Mouse (Mus musculus): ENCODE measurements around the gene Kcnk5.

Gene Kcnk5

DNA sequence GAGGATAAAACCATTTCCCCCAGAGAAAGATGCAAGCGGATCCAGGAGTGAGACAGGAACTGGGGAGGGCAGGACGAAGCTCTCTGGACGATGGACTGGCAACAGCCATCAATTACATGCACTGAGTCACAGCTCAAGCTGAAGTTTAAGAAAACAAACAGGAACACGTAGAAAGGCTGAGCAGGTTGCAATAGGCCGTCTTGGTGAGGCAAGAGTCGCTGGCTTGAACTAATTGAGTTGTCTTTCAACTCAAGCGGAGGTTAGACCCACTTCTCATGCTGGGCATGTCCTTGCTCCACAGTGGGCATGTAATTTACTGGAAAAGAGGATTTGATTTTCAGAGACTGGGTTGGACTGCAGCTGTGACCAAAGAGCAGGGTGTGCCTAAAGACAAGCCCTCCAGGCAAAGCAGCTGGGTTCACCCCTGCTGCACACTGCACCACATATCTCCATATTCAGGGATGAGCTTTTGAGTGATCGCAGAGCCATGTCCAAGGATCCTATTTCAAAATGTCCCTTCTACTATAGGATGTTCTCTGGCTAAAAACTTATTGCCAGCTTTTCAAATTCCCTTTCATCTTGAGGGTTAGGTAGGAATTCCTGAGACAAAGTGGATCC lies 19.6 kb upstream of the Kcnk5 start:
- DNase-seq (ENCODE audit: low spot score), result no peak

DNA sequence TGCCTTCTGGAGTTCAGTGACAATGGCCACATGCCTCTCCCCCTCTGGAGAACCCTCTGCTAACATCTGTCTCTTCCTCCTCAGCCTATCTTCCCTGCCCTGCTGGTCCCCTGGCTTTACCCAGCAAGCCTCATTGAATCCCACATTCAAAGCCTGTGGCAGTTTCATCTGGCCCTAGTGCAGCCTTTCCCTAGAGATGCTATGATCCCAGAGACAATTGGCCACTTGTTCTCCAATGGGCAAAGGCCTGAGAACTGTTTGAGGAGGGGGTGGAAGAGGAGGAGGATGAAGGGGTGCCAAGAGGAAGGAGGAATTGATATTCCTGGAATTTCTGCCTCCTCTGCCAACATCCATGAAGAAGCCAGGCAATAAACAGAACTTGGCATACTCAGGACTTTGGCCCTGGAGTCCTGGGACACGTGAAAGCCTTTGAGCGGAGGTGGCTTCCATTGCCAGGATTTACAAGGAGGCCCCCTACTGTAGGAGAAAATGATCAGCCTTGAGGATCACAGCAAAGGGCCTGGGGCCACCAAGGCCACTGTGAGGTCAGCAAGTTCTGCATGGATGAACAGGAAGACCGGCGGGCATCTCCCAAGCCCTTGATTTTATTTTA lies 11.6 kb upstream of the Kcnk5 start:
- DNase-seq (ENCODE audit: low spot score), result no peak

DNA sequence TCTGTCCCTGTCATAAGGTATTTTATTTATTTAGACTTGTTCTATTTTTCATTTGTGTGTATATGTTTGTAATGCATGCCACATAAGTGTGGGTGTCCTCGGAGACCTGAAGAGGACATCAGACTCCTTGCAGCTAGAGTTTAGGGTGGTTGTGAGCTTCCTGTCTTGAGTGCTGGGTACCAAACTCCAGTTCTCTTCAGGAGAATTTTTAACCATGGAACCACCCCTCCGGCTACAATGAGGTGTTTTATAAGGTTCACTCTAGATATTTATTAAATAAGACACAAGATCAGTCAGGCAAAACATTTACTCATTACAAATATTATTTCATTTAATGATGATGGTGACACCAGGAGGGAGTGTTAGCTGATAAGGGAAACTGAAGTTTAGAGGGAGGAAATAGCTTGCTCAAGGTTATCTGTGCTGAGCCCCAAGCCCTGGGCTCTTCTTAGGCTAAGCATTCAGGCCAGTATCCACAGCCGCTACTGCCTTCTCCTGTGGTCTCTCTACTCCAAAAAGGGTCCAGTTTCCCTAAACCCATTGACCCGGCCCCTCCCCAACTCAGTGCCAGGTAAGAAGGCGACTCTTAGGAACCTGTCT lies 9.6 kb upstream of the Kcnk5 start:
- DNase-seq (ENCODE audit: low spot score), result no peak

DNA sequence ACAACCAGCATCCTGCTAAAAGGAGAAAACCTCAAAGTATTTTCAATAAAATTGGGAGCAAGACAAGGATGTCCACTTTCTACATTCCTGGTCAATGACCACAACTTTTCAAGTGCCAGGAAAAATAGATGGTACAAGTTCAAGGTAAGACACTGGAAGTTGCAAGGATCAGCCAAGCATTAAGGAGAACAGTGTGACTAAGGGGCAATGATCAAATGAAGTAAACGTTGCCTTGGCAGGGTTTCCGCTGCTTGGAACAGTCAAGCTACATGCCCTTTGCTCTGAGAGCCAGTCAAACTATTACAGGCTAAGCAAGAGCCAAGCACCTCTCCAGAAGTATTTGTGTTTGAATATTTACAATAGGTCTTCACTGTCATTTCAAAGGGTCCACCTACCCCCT lies 8.1 kb upstream of the Kcnk5 start:
- no peak for DNase-seq (ENCODE audit: low spot score)

DNA sequence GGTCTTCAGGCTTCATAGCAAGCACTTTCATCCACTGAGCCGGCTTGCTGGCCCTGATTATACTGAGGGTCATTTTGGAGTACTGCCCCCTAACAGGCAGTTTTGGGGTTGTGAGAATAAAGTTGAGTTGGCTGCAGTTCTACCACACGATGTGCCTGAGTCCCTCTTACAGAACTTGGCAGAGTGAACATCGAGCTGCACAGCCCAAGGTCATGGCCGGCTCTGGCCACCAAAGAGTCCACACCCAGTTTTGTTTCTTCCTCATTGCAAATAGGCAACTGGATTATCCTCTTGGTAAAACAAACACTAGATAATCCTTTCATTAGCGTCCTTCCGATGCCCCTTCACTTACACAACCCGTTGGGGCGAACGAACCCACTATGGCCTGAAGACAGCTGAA lies 3.8 kb upstream of the Kcnk5 start:
- no peak for DNase-seq (ENCODE audit: low spot score)

DNA sequence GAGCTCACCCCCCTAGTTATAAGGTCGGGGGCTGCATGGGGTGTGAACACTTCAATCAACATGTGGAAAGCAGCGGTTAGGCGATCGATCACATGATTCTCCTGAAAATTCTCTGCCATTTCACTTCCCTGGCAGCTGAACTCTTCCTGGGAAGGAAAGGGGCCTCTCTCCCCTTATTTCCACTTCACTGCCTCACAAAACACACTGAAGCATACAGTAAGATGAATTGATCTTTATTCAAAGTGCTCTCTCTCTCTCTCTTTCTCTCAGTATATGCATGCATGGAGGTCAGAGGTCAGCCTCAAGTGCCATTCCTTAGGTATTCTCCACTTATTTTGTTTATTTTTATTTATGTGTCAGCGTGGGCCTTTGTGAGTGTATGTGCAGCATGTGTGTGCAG lies 2.1 kb upstream of the Kcnk5 start:
- no peak for DNase-seq (ENCODE audit: low spot score)

DNA sequence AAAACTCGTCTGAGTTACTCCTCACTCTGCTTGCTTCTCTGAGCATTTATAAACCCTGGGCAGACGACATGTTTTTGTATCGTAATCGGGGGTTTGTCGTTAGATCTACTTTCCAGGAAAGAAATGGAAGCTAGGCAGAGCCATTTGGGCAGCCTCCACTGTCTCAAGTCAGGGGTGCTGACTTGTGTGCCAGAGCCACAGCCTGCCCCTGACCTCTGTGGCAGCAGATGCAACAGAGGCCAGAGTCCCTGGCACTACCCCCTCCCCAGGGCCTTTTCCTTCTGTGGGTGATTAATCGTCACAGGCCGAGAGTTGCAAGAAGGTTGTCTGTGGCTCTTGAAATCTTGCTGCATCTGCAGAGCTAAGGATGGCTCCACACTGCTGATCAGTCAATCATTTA lies 987 bp upstream of the Kcnk5 start:
- no peak for DNase-seq (ENCODE audit: low spot score)

DNA sequence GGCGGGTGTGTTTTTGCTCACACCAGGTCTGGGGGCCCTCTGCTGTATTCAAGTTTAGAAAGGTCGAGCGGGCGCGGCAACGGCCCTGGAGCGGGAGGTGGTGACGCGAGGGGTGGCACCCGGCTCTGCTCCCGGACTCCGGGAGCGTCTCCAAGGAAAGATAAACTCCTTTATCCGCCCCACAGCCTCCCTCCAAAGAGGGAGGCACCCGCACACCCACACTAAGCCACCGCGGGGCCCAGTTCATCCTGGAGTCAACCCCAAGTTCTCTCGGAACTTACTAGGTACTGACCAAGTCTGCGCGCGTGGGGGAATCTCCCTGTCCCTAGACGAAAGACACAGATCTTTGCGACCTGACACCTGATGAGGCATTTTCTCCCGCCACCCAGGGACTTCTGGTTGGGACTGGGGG lies 852 bp downstream of the Kcnk5 start:
- DNase-seq (ENCODE audit: low spot score), result peak; percentile 32

DNA sequence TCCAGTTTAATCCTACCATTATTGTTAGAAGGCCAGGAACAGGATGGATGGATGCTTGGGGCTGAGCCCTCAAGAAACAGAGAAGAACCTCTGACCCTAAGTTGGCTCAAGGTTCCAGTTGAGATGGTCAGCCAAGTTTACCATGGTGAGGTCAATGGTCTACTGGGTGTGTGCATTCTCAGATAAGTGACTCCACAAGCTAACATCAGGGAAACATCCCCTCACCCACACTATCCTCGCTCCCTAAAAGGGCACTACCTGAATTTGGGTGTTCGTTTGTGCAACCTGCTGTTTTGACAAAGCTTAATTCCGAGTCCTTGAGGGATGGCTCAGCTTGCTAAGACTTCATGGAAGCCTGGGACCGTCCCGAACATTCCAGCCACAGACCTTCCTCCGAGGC lies 1.3 kb downstream of the Kcnk5 start:
- DNase-seq (ENCODE audit: low spot score), result no peak

DNA sequence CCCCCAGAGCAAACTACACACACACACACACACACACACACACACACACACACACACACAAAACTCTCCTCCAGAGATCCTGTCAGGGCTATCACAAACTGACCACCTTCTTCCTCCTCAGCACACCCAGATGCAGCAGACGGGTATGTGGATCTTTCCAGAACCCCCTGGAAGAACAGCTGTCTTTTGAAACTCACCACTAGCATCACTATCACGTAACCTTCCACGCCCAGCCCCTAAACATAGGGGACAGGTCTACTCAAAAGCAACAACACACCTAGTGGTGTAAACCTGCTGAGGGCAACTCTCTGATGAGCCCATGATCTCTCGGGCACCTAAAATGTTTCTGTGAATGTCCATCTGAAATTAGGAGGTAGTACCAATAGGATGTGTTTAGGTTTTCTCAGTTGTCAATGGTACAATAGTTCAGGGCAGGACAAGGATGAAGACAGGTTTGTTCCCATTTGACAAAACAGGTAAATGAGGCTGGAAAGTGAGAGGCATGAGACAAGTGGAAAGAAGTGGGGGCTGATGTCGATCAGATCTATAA lies 1.8 kb downstream of the Kcnk5 start:
- no peak for DNase-seq (ENCODE audit: low spot score)

DNA sequence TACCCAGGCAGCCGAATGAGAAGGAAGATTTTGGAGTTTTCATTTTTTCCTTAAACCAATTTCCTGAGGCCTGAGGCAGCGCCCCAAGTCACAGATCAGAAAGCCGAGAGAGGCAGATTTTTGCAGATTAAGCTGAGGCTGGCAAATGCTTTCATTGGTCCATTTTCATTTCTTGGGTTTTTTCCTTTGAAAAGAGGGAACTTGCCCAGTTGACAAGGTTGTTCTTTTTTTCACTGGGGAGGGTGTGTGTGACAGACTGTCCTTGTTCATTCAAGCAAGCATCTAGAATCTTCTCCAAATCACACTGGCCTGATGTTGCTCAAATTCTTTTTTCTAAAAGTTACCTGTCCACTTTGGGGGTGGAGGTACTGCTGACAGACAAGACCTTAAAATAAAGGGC lies 2.5 kb downstream of the Kcnk5 start:
- no peak for DNase-seq (ENCODE audit: low spot score)

DNA sequence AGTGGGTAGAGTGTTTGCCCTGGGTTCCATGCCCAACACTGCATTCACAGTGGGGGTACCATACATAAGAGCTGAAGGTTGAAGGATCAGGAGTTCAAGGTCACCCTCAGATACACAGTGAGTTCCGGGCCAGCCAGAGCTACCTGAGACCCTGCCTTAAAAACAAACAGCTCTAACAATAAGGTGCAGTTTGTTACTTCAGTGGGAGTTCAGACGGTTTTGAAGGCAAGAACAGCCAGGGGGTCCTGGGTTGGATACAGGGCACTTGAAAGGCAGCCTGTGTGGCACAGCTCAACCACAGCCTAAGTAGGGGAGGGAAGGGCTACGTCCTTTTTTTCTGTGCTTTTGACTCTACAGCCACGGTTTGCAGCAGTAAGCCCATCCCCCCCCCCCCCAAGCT lies 3.0 kb downstream of the Kcnk5 start:
- DNase-seq (ENCODE audit: low spot score), result no peak

DNA sequence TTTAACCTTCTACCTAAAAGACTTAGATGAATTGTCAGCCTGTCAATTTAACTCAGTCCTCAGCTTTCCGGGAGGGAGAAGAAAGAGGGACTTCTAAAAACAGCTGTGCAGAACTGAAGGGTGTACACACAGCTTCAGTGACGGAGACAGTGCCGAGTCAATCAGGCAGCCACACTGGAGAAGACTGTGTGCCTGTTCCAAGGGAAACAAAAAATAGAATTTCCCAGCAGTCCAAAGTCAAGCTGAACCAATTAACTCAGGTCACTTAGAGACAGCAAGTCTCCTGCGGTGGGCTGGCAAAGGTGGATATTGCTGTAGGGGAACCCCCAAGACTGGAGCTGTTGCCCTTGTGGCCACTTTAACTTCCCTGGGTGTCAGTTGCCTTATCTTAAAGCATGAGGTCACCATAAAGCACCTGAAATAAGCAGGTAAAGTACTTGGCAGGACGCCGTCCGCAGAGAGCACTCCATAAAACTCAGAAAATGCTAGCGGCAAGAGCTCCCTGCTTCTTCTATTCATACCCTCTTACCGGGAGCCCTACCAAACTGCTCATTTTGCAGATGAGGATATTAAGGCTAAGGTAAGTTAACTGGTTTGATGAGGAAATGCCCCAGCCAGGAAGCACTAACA lies 4.0 kb downstream of the Kcnk5 start:
- no peak for DNase-seq (ENCODE audit: low spot score)

DNA sequence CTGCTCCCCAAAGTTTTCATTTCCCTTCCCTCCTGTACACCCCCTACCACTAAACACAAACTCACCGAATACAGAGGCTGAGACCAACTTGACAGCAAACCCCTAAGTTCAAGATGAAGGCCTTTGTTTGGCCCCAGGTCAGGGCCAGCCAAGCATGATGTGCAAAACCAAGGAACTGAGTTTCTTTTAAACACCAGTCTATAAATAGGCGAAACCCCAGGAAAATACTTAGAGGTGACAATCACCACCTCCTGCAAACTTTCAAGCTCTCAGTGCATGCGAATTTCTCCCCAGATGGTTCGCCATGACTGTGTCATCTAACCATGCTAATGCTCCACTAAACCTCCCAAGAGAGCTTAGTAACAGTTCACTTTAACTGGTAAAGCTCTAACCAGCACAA lies 5.9 kb downstream of the Kcnk5 start:
- DNase-seq (ENCODE audit: low spot score), result no peak

DNA sequence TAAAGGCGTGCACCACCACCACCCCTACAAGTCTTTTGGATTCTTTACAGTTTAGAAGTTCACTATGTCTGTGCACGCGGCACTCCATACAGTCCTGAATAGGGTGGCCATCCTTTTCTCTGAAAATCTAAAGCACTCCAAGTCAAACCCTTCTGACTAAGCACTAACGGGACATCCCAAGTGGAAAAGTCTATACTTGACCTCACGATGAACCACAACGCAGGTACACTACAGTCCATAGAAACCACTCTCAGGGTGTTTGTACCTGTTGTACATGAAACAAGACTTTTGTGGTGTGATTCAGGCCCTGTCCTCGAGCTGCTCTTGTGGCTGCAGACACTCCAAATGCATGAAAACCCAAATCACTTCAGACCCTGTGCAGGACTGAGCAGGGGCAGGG lies 6.5 kb downstream of the Kcnk5 start:
- no peak for DNase-seq (ENCODE audit: low spot score)

DNA sequence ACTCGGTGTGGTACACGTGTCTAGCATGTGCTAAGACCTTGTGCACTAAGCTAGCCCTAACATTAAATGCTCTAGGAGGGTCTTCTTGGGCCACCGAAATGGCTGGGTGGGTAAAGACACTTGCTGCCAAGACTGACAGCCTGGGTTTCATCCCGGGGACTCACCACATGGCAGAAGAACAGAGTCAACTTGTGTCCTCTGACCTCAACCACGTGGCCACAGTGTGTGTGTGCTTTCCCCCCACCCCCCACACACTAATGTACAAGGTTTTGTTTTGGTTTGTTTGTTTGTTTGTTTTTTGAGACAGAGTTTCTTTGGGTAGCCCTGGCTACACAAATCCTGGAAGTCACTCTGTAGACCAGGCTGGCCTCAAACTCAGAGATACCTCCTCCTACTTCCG lies 6.9 kb downstream of the Kcnk5 start:
- no peak for DNase-seq (ENCODE audit: low spot score)

DNA sequence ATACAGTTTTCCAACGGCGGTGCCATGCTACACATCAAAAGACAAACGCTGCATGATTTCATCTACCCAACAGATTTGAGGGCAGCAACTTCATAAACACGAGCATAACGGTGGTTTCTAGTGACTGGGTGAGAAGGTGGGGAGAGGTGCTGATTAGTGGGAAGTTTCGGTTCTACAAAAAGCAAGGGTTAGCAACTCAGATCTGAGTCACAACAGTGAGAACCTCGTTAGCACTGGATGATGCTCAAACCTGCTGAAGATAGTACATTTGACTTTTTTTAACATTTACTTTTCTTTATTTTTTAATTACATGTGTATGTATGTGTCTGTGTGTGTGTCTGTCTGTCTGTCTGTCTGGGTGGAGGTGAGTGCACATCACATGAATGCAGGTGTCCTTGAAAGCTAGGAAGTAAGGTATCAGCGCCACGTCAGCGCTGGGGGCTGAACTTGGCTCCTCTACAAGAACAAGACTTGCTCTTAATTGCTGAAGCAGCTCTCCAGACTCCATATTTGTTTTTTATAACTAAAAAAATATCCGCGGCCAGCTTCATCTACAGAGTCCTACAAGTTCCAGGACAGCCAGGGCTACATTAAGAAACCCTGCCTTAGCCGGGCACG lies 7.6 kb downstream of the Kcnk5 start:
- no peak for DNase-seq (ENCODE audit: low spot score)

DNA sequence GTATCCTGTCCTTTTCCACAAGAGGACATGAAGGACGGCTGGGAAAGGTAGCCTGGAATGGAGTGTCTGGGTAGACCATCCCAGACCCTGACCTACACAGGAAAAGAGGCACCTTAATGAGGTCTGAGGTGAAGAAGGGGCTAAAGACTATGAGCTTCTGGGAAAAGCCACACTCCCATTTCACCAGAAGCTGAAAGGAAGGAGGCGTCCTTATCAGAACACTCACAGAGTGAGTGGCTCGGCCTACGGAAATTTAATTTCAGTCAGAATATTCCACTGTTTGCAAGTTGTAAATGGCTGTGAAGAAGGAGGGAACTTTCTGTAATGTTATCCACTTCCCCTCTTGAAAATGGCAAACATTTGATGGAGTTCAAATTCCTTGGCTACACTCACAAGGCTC lies 8.7 kb downstream of the Kcnk5 start:
- no peak for DNase-seq (ENCODE audit: low spot score)

DNA sequence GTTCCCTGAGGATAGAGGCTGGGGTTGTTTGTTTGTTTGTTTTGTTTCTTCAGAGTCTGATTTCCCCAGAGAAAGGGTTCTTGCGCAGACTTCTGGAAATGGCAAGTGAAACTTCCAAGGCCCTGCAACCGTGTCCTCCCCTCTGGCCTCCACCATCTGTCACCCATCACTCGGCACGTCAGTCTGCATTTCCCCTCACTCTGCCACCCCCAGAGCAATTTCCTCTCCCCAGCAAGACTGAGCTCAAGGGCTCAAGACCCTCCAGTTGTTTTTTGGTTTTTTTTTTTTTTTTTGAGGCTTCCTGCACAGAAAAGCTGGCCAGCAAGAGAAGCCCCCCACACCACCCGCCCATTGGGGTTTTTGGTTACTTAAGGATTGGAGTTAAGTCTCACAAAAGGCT lies 9.1 kb downstream of the Kcnk5 start:
- DNase-seq (ENCODE audit: low spot score), result no peak

DNA sequence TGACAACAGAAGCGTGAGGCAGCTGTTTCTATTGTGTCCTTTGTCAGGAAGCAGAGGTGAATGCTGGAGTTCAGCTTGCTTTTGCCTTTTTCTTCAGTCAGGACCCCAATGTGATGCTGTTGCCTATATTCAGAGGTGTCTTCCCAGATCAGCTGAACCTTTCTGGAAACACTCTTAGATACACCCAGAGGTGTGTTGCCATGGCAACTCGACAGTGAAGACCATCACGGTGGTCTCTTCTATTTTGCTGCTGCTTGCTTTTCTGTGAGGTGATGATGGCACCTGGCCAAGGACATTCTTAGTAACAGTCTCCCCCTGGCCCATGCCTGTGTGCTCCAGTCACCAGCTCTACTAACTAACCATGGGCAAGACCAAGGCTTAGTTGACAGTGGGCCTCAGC lies 9.8 kb downstream of the Kcnk5 start:
- no peak for DNase-seq (ENCODE audit: low spot score)

DNA sequence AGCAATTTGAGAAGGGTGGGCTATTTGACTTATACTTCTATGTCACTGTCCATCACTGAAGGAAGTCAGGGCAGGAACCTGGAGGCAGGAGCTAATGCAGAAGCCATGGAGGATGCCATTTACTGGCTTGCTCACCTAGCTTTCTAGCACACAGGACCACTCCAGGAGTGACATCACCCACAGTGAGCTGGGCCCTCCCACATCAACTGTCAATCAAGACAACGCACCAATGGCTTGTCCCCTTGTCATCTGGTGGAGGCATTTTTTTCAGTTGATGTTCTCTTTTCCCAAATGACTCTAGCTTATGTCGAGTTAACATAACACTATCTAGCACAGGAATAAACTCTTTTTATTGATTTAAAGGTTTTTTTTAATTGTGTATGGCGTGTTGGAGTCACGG lies 12.4 kb downstream of the Kcnk5 start:
- no peak for DNase-seq (ENCODE audit: low spot score)

DNA sequence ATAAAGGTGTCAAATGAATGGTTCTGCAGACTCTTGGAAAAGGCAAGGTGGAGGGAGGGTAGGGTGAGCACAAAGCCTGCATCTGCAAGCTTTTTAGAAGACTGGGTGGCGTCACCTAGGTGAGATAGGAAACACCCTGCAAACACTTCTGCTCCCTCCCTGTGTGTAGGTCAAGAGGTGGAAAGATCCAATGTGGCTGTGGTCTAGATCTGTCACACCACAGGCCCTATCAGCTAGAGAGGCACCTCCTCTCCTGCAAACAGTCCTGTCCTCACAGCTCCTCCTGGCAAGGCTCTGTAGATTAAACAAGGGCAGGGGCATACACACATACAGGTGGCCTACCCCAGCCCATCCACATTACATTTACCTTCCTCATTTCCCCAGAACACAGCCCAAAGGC lies 13.1 kb downstream of the Kcnk5 start:
- DNase-seq (ENCODE audit: low spot score), result no peak

DNA sequence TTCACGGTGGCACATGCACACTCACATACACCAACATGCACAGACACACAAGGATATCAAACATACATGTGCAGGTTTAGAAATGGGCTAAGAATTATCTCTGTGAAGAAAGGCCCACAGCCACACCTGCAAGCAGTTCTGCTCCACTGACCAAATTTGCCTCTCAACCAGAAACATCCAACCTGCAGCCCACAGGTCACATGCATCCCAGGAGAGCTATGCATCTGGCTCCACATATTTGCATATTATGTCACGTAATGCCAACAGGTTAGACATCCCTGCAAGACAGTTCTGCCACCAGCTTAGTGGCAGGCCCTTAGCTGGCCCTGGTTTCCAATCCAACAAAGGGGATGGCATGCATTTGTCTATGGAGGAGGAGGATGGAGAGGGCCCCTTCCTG lies 13.6 kb downstream of the Kcnk5 start:
- no peak for DNase-seq (ENCODE audit: low spot score)

Measured in urinary bladder, postnatal 25 days (tissue).